Mouse (Mus musculus): ENCODE results near the gene Fbxo2.

Fbxo2 gene

GRCm38 (mm10) chr4:148176603-148177002 lies 16.2 kb downstream of the Fbxo2 start:
- ChIA-PET POLR2A (interaction anchor here in 1 of 4 experiments (1.0 kb wide), 1 partner anchor 130 kb away, joined by 3 read pairs; no protein-coding TSS in a partner anchor), CTCF (interaction anchor here in 3 of 4 experiments (0.6 to 2.3 kb wide), 3 partner anchors 8 to 92 kb away, joined by 3 to 11 read pairs (median 4); partner anchors contain the start of genes Fbxo2 (in 1 of the 3) and Fbxo44 (in 1 of the 3))

- CTCF ChIA-PET, result interaction anchor here in 2 of 4 experiments (0.8 to 1.7 kb wide), 5 partner anchors 8 to 110 kb away, joined by 3 to 5 read pairs (median 4); partner anchors contain the start of gene Disp3 (in 1 of the 2)
- POLR2A ChIA-PET, result no interaction called here
Measured at GRCm38 (mm10) chr4:148177716-148178115, 17.3 kb downstream of the Fbxo2 start.

- POLR2A ChIA-PET, result interaction anchor here in 2 of 4 experiments (0.7 to 3.3 kb wide), 5 partner anchors 11 to 17 kb away, joined by 3 to 25 read pairs (median 8); no protein-coding TSS in a partner anchor
Measured at GRCm38 (mm10) chr4:148181483-148181882, 21.1 kb downstream of the Fbxo2 start.

GRCm38 (mm10) chr4:148182363-148182762 lies 21.9 kb downstream of the Fbxo2 start:
- ChIA-PET CTCF (interaction anchor here (0.6 to 1.9 kb wide), 20 partner anchors 10 to 425 kb away, joined by 3 to 8 read pairs (median 4); partner anchors contain the start of genes Fbxo2 (in 1 of the 4) and Fbxo44 (in 1 of the 4)), POLR2A (interaction anchor here (0.5 to 3.3 kb wide), 25 partner anchors 9 to 419 kb away, joined by 3 to 25 read pairs (median 3); partner anchors contain the start of genes Clcn6 (in 1 of the 4), Fbxo2 (in 1 of the 4), Fbxo44 (in 1 of the 4) and Fbxo6 (in 1 of the 4))

More at GRCm38 (mm10) chr4:148181483-148181882, 21.1 kb downstream of the Fbxo2 start:
- CTCF ChIA-PET, result interaction anchor here (0.6 to 1.9 kb wide), 11 partner anchors 10 to 495 kb away, joined by 3 to 12 read pairs (median 4); no protein-coding TSS in a partner anchor

- CTCF ChIA-PET, result interaction anchor here in 3 of 4 experiments (0.6 to 5.2 kb wide), 12 partner anchors 9 to 393 kb away, joined by 3 to 22 read pairs (median 4); partner anchors contain the start of gene Disp3 (in 2 of the 3)
- POLR2A ChIA-PET, result interaction anchor here in 3 of 4 experiments (0.6 to 2.5 kb wide), 9 partner anchors 9 to 420 kb away, joined by 3 to 9 read pairs (median 4); partner anchors contain the start of genes Clcn6 (in 1 of the 3), Fbxo2 (in 1 of the 3), Fbxo44 (in 1 of the 3) and Mthfr (in 1 of the 3)
Measured at GRCm38 (mm10) chr4:148184564-148184963, 24.1 kb downstream of the Fbxo2 start.

GRCm38 (mm10) chr4:148185819-148186218 lies 25.4 kb downstream of the Fbxo2 start:
- ChIA-PET POLR2A (interaction anchor here in 3 of 4 experiments (0.6 to 2.5 kb wide), 7 partner anchors 11 to 419 kb away, joined by 3 to 9 read pairs (median 4); partner anchors contain the start of genes Clcn6 (in 1 of the 3), Fbxo2 (in 1 of the 3), Fbxo44 (in 1 of the 3) and Mthfr (in 1 of the 3)), CTCF (interaction anchor here in 3 of 4 experiments (0.7 to 5.2 kb wide), 7 partner anchors 10 to 415 kb away, joined by 3 to 22 read pairs (median 4); no protein-coding TSS in a partner anchor)

- POLR2A ChIA-PET, result interaction anchor here in 1 of 4 experiments (1.3 kb wide), 1 partner anchor 13 kb away, joined by 3 read pairs; no protein-coding TSS in a partner anchor
- CTCF ChIA-PET, result interaction anchor here in 2 of 4 experiments (1.0 to 5.2 kb wide), 2 partner anchors 20 to 22 kb away, joined by 3 to 22 read pairs; no protein-coding TSS in a partner anchor
Measured at GRCm38 (mm10) chr4:148188767-148189166, 28.3 kb downstream of the Fbxo2 start.

GRCm38 (mm10) chr4:148192707-148193245 lies 32.4 kb downstream of the Fbxo2 start:
- POLR2A ChIA-PET, result interaction anchor here (0.6 to 2.7 kb wide), 58 partner anchors 8 to 546 kb away, joined by 3 to 25 read pairs (median 4); partner anchors contain the start of genes Disp3 (in 1 of the 4), Fbxo2 (in 1 of the 4), Fbxo44 (in 1 of the 4) and Fbxo6 (in 1 of the 4)

GRCm38 (mm10) chr4:148194400-148194799 lies 34.0 kb downstream of the Fbxo2 start:
- ChIA-PET POLR2A (interaction anchor here in 2 of 4 experiments (0.9 to 2.6 kb wide), 5 partner anchors 10 to 59 kb away, joined by 3 to 25 read pairs (median 7); no protein-coding TSS in a partner anchor), CTCF (no interaction called here)

More at GRCm38 (mm10) chr4:148192707-148193245, 32.4 kb downstream of the Fbxo2 start:
- CTCF ChIA-PET, result interaction anchor here (0.5 to 1.7 kb wide), 20 partner anchors 10 to 199 kb away, joined by 3 to 19 read pairs (median 3); partner anchors contain the start of gene Disp3 (in 2 of the 4)

- CTCF ChIA-PET, result interaction anchor here in 3 of 4 experiments (0.5 to 1.3 kb wide), 4 partner anchors 29 to 1121 kb away, joined by 3 to 4 read pairs (median 3); no protein-coding TSS in a partner anchor
- POLR2A ChIA-PET, result interaction anchor here in 3 of 4 experiments (0.6 to 1.6 kb wide), 5 partner anchors 9 to 207 kb away, joined by 3 to 8 read pairs (median 4); no protein-coding TSS in a partner anchor
Measured at GRCm38 (mm10) chr4:148198721-148199120, 38.3 kb downstream of the Fbxo2 start.

GRCm38 (mm10) chr4:148203557-148203956 lies 43.1 kb downstream of the Fbxo2 start:
- POLR2A ChIA-PET, result interaction anchor here in 2 of 4 experiments (1.5 to 2.4 kb wide), 2 partner anchors 11 kb away, joined by 9 to 10 read pairs; no protein-coding TSS in a partner anchor
- CTCF ChIA-PET, result interaction anchor here in 1 of 4 experiments (0.8 kb wide), 1 partner anchor 10 kb away, joined by 3 read pairs; no protein-coding TSS in a partner anchor

GRCm38 (mm10) chr4:148204061-148204872 lies 43.8 kb downstream of the Fbxo2 start:
- ChIA-PET POLR2A (interaction anchor here in 1 of 4 experiments (2.4 kb wide), 1 partner anchor 11 kb away, joined by 10 read pairs; no protein-coding TSS in a partner anchor), CTCF (interaction anchor here in 1 of 4 experiments (0.8 kb wide), 1 partner anchor 9 kb away, joined by 3 read pairs; no protein-coding TSS in a partner anchor)

GRCm38 (mm10) chr4:148204873-148205232 lies 44.4 kb downstream of the Fbxo2 start:
- ChIA-PET POLR2A (interaction anchor here in 1 of 4 experiments (2.4 kb wide), 1 partner anchor 12 kb away, joined by 10 read pairs; no protein-coding TSS in a partner anchor), CTCF (no interaction called here)

- ChIA-PET POLR2A (interaction anchor here (0.8 to 2.9 kb wide), 6 partner anchors 14 to 52 kb away, joined by 3 to 14 read pairs (median 4); no protein-coding TSS in a partner anchor), CTCF (interaction anchor here in 3 of 4 experiments (1.1 to 2.6 kb wide), 5 partner anchors 13 to 73 kb away, joined by 3 to 6 read pairs (median 4); partner anchors contain the start of gene Disp3 (in 1 of the 3))
Measured at GRCm38 (mm10) chr4:148214460-148215136, 54.2 kb downstream of the Fbxo2 start.

- ChIA-PET POLR2A (interaction anchor here (0.6 to 1.8 kb wide), 11 partner anchors 14 to 154 kb away, joined by 3 to 12 read pairs (median 3); no protein-coding TSS in a partner anchor), CTCF (interaction anchor here (0.6 to 2.6 kb wide), 12 partner anchors 14 to 1592 kb away, joined by 3 to 9 read pairs (median 4); partner anchors contain the start of gene Disp3 (in 1 of the 4))
Measured at GRCm38 (mm10) chr4:148215264-148215900, 55.0 kb downstream of the Fbxo2 start.
